Mouse (Mus musculus) gastrocnemius, adult 2 months (tissue): ENCODE results near the gene Sf3b6. TPM values are rescaled to one million over a fixed set of nuclear protein-coding genes. Genes with fewer than 3 reads are reported as not detected.
"Not testable (repeated sequence)": the region's sequence is repeated elsewhere in the genome, so short reads cannot be mapped to it uniquely, and the experiment has no call there.

Experiments
- DNase-seq: peaks from one replicate; pipeline ENCODE4 v3.0.0; 2022
- H3K27ac ChIP-seq: fragments of 200-600 bp; 2 replicates; pipeline ENCODE4 v1.8.1; 2022; ENCODE audit warnings: mild to moderate bottlenecking
- H3K4me3 ChIP-seq: fragments of 200-600 bp; 2 replicates; pipeline ENCODE4 v1.8.1; 2022; ENCODE audit warnings: mild to moderate bottlenecking, moderate library complexity
- CTCF ChIP-seq: fragments of 200-600 bp; IDR thresholded peaks from 2 replicates; pipeline ENCODE4 v1.8.1; 2022; ENCODE audit warnings: antibody characterized with exemption, mild to moderate bottlenecking, moderate library complexity
- intact Hi-C: fragments of 180-260 bp; cut with DNase I; formaldehyde crosslinking; loops from one replicate; pipeline ENCODE4 v1.15.1; 2025
- total RNA-seq, 2 experiments: library from RNA; stranded (reverse); gene quantifications; 2 replicates each; pipeline ENCODE4 v1.2.3; 2021

Sf3b6 gene
- total RNA-seq, 2 experiments from 2014 or later = 24.0 to 37.0 TPM

DNA sequence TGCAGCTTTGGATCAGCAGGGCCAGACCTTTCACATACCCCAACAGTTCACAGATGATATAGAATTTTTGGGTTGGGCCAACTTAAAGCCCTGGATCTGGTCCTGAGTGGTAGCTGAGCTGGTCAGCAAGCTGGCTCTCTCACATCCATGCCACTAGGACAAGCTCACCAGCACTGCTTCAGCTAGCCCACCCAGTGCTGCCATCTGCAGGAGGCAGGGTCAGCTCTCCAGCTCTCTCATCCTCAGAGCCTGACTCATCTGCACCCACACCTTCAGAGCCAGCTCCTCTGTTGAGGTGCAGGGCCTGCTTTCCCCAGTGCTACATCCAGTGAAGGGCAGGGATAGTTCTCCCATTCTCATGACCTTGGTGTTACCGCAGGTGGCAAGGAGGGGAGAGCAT is 23.6 kb upstream of the Sf3b6 start:
- intact Hi-C loops = no loop called here
- DNase-seq = no peak

DNA sequence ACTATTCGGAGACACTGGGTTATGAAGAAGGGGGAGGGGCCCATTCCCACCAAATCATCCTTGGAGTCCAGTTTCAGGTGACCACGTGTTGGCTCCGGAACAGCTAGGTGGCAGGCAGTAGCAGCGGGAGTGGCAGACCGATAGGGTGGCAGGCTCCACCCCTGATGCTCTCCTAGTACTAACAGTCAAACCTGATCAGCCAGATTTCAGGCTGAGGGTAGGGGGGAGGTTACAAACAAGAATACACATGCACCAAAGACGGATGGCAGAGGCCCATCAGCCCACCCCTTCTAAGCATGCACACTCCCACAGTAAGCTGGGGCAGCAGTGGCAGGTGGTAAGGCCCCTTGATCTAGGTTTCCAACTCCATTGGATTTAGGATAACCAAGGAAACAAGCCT is 19.9 kb upstream of the Sf3b6 start:
- DNase-seq, intact Hi-C loops, H3K4me3 ChIP-seq, H3K27ac ChIP-seq: not testable (repeated sequence)

More for the DNA sequence above, 23.6 kb upstream of the Sf3b6 start:
- H3K27ac ChIP-seq = no peak overlapping the region
- no peak overlapping the region for H3K4me3 ChIP-seq
- peak; percentile 35 for TF ChIP-seq CTCF

DNA sequence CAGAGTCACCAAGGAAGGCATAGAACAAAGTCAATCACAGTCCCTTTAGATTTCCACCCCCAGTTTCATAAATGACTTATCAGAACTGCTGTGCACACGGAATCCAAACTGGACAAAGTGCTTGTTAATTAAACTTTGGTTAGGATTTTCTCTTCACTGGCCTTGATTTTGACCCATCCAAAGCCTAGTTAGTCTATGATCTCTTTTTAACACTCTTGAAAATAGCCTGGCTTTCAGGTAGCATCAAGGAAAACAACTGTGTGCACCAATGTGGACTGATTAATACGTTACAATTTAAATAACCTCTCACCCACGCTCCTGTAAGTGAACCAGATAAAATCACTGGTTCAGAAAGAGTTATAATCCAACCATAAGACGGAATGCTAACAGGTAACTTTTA is 6.3 kb upstream of the Sf3b6 start:
- no peak for DNase-seq
- Histone ChIP-seq H3K4me3 (no peak overlapping the region), H3K27ac (no peak overlapping the region)
- intact Hi-C loops = no loop called here
- no peak for TF ChIP-seq CTCF

DNA sequence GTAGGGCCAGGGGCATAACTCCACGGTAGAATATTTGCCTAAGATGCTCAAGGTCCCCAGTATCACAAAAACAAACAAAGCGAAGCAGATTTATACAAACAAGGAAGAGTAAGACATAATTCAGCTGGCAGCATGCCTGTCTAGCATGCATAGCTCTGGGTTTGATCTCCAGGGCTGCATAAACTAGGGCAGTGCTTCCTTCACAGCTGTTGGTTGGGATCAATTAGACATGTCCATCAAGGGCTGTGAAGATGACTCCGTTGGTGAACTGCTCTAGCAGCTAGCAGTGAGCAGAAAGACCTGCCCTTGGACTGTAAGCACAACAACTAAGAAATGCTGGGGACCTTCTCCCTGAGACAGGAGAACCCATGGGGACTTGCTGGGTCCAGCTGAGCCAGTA is 5.6 kb upstream of the Sf3b6 start:
- Histone ChIP-seq H3K27ac (no peak overlapping the region), H3K4me3 (no peak overlapping the region)
- no peak for TF ChIP-seq CTCF
- DNase-seq = no peak
- intact Hi-C loops = no loop called here

DNA sequence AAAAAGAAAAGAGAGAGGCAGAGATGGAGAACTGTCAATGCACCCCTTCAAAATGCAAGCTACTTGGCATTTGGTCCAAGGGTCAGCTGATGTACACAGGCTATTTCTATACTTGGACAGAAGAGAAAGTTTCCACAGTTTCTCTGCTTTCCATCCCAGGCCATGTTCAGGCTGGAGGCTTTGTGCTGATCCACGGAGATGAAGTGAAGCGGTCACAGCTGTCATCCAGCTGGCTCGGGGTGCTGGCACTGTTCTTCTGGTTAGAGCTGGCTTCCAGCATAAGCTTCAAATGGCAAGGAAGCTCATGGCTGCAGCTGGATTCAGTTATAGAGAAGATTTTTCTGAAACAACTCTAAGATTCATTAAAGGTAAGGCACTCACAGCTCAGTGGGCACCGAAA is 3.7 kb upstream of the Sf3b6 start:
- H3K27ac ChIP-seq = no peak overlapping the region
- DNase-seq = peak; percentile 64
- no peak overlapping the region for H3K4me3 ChIP-seq
- intact Hi-C loops = no loop called here
- no peak for TF ChIP-seq CTCF

DNA sequence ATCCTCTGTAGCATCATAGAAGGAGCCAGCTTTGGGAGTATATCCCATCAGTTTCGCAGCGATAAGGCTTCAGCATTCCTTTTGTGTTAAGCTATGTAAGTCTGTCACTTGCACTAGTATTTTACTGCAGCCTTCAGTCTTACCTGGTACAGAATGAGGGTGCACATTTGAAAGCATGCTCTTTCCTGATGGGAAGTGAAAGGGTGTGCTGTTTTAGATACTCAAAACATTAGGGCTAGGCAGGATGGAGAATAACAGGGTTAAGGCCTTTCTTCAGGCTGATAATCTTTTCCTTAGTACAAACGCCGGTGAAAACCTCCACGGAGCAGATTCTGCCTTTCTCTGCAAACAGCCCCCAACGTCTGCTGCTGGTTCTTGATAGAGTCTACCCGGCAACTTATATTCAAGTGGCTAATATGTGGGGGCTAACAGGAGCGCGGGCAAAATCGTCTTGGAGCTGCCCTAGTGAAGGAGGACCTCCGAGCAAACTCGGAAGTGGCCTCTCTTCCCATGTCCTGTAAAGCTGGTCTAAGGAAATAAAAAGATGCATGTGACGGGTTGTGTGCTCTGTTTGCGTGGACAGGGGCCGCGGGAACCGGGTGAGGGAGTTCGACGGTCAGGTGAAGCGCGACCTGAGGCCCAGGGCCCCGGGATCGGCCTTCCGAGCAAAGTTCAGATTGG is 524 bp upstream of the Sf3b6 start:
- TF ChIP-seq CTCF = no peak
- DNase-seq = no peak
- Histone ChIP-seq H3K4me3 (peak overlapping the region; percentile 76), H3K27ac (peak overlapping the region; percentile 92)
- intact Hi-C loops = loop anchor here (1.0 kb wide), 1 partner anchor 24 kb away; the partner anchor contains the start of gene Fkbp1b

DNA sequence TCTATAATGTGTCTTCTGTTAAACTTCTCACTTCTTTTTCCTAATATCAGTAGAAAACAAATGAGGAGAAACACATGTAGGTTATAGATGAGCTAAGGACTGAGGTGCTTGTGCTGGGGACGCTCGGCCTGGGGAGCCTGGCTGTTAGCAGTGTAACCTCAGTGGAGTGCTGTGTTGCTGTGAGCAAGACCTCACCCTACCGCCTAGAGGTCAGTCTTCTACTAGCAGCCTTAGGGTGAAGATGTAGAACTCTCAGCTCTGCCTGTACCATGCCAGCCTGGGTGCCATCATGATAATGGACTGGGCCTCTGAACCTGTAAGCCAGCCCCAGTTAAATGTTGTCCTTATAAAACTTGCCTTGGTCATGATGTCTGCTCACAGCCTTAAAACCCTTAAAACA is 9.9 kb downstream of the Sf3b6 start:
- H3K27ac ChIP-seq = no peak overlapping the region
- TF ChIP-seq CTCF = no peak
- H3K4me3 ChIP-seq = no peak overlapping the region
- intact Hi-C loops = no loop called here
- DNase-seq = no peak

DNA sequence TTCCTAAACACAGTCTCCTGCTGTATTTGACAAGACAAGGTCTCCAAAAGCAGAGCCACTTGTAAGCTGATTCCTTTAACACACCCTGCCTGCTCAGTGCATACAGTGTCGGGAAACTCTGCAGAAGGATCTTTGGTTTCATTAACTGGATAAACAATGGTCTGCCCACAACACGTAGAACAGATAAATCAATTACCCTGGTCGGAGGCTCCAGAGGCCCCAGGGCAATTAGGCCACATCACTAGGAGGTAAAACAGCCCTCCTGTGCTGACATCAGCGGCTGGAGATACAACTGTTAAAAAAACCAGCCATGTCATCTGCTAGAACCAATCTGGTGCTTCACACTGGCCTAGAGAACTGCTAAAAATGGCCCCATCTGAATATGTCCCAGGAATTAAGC is 19.6 kb downstream of the Sf3b6 start:
- no peak overlapping the region for H3K27ac ChIP-seq
- intact Hi-C loops = no loop called here
- TF ChIP-seq CTCF = no peak
- H3K4me3 ChIP-seq = no peak overlapping the region
- no peak for DNase-seq

DNA sequence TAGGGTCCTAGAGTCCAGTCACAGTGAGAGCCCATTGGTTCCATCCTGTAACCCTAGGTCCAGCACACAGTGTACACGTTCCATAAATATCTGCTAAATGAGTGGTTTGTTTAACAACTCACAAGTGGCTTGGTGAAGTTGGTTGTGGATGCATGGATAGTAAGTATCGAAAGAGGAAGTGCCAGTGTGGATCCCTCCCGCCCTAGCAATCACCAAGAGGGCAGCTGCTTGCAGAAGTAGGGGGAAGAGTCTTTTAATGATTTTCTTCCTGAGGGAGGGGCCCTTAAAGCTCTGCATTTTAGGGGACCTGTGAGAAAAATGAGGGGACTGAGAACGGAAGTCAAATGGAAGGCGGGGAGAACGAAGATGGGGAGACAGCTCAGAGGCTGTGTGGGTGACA is 22.7 kb downstream of the Sf3b6 start:
- Histone ChIP-seq H3K4me3 (peak overlapping the region; percentile 95), H3K27ac (no peak overlapping the region)
- intact Hi-C loops = loop anchor here (5.0 kb wide), 1 partner anchor 77 kb away; the partner anchor contains the start of gene Atad2b

DNA sequence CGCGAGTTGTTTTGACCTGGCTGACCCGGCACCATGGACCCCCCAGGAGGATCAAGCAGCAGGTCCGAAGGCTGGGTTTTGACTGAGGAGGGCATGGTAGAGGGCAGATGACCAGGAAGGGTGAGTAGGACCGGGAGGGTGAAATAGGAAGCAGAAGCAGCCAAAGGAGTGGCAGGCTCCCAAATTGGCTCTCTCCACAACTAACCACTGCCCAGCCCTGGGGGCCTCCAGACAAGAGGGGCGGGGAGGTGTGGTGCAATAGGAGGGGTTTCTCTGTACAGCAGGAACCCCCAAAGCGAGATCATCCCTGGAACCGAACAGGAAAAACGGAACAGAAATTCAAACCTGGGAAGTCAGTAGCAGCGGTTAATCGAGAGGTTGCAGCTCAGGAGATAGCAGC is 23.4 kb downstream of the Sf3b6 start:
- intact Hi-C loops = loop anchor here (1.0 to 5.0 kb wide), 2 partner anchors 23 to 77 kb away; partner anchors contain the start of genes Atad2b and Sf3b6
- H3K4me3 ChIP-seq = peak overlapping the region; percentile 95
- no peak for TF ChIP-seq CTCF
- peak overlapping the region; percentile 65 for H3K27ac ChIP-seq
- DNase-seq = peak; percentile 41

More for the DNA sequence above, 22.7 kb downstream of the Sf3b6 start:
- no peak for TF ChIP-seq CTCF
- no peak for DNase-seq

DNA sequence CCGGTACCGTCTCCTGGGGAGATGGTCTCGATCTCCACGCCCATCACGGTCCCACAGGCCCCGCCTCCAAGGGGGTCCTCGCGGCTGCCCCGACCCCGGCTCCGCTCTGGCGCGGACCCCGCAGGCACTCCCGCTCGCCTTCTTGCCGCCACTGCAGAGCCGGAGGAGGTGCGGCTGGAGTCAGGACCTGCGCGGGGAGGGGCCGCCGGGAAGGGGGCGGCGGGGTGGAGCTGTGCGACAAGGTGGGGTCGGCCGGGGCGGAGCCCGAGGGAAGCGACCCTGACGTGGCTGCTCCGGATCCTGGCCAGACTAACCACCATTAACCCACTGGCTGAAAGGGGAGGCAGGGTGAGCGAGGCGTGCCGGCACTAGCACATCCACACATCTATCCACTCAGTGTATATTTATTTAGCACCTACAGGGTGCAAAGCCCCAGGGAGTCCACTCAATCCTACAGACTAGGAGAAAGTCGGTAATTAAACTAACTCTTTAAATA is 24.1 kb downstream of the Sf3b6 start, which contains the start of gene Fkbp1b:
Fkbp1b (minus strand) TSS at position 200 of the 496 bp plus-strand sequence.
- Histone ChIP-seq H3K4me3 (peak within 1 kb of the TSS; percentile 95), H3K27ac (peak within 1 kb of the TSS; percentile 65)
- DNase-seq = peak; percentile 65
- no peak for TF ChIP-seq CTCF
- intact Hi-C loops = loop anchor here (1.0 to 5.0 kb wide), 2 partner anchors 24 to 76 kb away; partner anchors contain the start of genes Atad2b and Sf3b6

DNA sequence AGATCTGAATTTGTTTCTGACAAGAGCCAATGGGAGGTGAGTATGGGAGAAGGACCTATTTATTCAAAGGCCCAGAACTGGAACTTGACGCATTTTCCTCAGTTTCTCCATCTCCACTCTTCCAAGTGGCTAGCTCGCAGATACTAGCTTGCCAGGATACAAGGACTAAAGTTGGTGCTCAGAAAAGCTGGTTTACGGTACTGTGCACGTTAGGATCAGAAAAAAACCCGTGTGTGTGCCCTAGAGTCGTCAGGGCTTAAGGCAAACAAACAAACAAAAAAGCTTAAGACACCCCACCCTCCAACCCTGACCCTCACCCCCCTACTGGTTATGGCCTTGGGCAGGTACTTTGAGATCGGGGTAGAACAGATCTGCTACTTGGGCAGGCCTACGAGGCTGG is 25.1 kb downstream of the Sf3b6 start:
- Histone ChIP-seq H3K4me3 (no peak overlapping the region), H3K27ac (no peak overlapping the region)
- no peak for DNase-seq
- TF ChIP-seq CTCF = no peak
- intact Hi-C loops = loop anchor here (5.0 kb wide), 1 partner anchor 75 kb away; the partner anchor contains the start of gene Atad2b

DNA sequence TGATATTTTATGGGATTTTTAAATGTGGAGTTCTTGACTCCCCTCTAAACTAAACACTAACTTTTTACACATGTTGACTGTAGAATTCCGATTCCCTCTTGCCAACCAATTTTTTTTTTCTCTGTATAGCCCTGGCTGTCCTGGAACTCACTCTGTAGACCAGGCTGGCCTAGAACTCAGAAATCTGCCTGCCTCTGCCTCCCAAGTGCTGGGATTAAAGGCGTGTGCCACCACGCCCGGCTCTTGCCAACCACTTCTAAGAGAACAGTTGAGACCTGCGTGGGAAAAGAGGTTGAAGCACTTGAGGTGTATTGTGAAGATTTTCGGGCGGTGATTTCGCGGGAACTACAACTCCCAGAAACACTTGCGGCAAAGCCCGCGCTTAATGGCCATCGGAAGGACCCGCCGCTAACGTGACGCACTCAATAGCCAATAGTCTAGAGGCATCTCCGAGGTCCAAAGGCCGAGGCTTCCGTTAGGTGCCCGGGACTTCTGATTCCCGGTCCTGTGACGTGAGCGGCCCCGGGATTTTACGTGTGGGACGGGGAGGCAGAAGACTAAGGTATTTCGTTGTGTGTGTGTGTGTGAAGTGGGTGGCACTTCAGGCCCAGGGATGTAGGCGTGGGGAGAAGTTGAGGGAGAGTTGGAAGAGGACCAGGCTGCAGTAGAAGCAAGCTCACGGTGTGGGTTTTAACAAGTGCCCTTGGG is 25.7 kb downstream of the Sf3b6 start, which contains the start of gene Wdcp:
Wdcp (plus strand) TSS at position 414 of the 708 bp plus-strand sequence.
- Histone ChIP-seq H3K4me3 (peak within 1 kb of the TSS; percentile 78), H3K27ac (peak within 1 kb of the TSS; percentile 87)
- peak; percentile 93 for DNase-seq
- no peak for TF ChIP-seq CTCF
- intact Hi-C loops = loop anchor here (5.0 kb wide), 1 partner anchor 74 kb away; the partner anchor contains the start of gene Atad2b
